Mouse (Mus musculus): ENCODE measurements around the gene Serinc5. TPM values are rescaled to one million over a fixed set of nuclear protein-coding genes. Genes with fewer than 3 reads are reported as not detected.

Gene Serinc5
- polyA plus RNA-seq, 1 experiment from 2014 or later = 9.9 TPM

DNA sequence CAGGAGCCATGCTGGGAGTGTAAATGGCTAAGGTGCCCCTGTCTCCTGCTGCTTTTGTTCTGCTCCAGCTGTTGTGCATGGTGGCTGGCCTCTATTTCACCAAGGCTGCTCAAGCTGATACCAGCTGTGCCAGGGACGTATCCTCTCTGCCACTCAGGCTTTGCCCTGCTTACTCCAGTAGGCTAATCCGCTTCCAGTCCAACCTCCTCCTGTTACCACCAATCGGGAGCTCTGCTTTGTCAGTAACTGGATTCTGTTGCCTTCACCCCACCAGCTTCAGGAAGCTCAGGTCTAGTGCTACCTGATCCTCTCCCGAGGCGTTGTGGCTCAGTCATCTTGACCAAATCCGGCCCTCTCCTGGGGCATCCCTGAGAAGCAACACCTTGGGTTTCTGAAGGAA, 33.9 kb downstream of the Serinc5 start:
- Histone ChIP-seq H3K4me2 (no peak overlapping the region), H3K9me3 (replicated peaks; ENCODE audit: control insufficient read depth, low read length) (no peaks in the 10 kb centered on the region), H3K27ac (ENCODE audit: low read depth, low read length) (no peak overlapping the region), H3K9ac (ENCODE audit: low read depth, low read length) (no peak overlapping the region), H3K27me3 (ENCODE audit: control insufficient read depth, insufficient read depth, low read length) (no peaks in the 10 kb centered on the region), H3K4me1 (ENCODE audit: control insufficient read depth, insufficient read depth, low read length) (no peaks in the 10 kb centered on the region), H3K4me3 (ENCODE audit: low read depth, low read length) (no peak overlapping the region), H3K36me3 (ENCODE audit: control insufficient read depth, insufficient read depth, low read length) (no peaks in the 10 kb centered on the region)
- no peak for ATAC-seq (replicated peaks; ENCODE audit: insufficient number of reproducible peaks, low FRiP score, low TSS enrichment)
- WGBS (ENCODE audit: insufficient replicate concordance) = 62% methylated on average over 6 of the region's 6 CpGs

DNA sequence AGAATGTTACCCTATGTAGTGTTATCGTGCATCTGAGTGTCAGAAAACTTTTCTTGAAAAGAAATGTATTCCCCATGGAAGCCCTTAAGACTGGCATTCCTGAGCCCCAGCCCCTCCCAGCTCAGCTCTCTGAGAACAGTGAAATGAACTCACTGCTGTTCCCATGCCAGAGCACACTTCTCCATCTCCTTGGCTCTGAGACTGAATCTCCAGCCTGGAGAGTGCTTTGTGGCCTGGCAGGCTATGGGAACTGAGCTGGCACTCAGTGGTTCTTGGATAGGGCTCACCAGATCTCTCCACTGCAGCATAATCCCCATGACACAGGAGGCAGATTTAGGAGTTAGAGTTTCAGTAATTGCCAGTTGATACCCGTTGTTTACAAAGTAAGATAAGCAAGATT, 36.8 kb downstream of the Serinc5 start:
- Histone ChIP-seq H3K9me3 (replicated peaks; ENCODE audit: control insufficient read depth, low read length) (no peaks in the 10 kb centered on the region), H3K4me1 (ENCODE audit: control insufficient read depth, insufficient read depth, low read length) (peaks cover 4% of the 10 kb centered on the region; the same call in 1 of the 2 replicates), H3K4me2 (no peak overlapping the region), H3K27ac (ENCODE audit: low read depth, low read length) (no peak overlapping the region), H3K27me3 (ENCODE audit: control insufficient read depth, insufficient read depth, low read length) (no peaks in the 10 kb centered on the region), H3K4me3 (ENCODE audit: low read depth, low read length) (no peak overlapping the region), H3K9ac (ENCODE audit: low read depth, low read length) (no peak overlapping the region), H3K36me3 (ENCODE audit: control insufficient read depth, insufficient read depth, low read length) (no peaks in the 10 kb centered on the region)
- 59% methylated on average over 2 of the region's 2 CpGs for WGBS (ENCODE audit: insufficient replicate concordance)
- no peak for ATAC-seq (replicated peaks; ENCODE audit: insufficient number of reproducible peaks, low FRiP score, low TSS enrichment)

DNA sequence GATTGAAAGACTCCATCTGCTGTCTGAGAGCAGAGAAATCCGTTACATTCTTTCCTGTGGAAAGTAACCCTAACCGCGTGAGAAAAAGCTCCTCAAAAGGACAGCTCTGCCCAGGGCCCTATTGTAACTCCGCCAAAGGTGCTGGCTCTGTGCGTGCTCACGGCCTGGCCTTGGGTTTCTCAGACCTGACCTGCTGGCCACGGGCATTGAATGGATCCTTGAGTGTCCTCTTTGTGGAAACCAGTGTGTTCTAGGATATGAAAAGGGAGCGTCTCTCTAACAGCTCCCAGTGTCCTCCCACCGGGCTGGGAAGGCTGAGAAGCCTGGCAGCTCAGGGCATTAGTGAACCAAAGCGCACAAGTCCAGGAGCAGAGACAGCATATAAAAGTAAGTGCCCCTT, 38.2 kb downstream of the Serinc5 start:
- Histone ChIP-seq H3K4me2 (no peak overlapping the region), H3K27me3 (ENCODE audit: control insufficient read depth, insufficient read depth, low read length) (no peaks in the 10 kb centered on the region), H3K4me1 (ENCODE audit: control insufficient read depth, insufficient read depth, low read length) (peaks cover 7% of the 10 kb centered on the region; the same call in 1 of the 2 replicates), H3K4me3 (ENCODE audit: low read depth, low read length) (no peak overlapping the region), H3K36me3 (ENCODE audit: control insufficient read depth, insufficient read depth, low read length) (no peaks in the 10 kb centered on the region), H3K9ac (ENCODE audit: low read depth, low read length) (no peak overlapping the region), H3K27ac (ENCODE audit: low read depth, low read length) (no peak overlapping the region), H3K9me3 (replicated peaks; ENCODE audit: control insufficient read depth, low read length) (no peaks in the 10 kb centered on the region)
- WGBS (ENCODE audit: insufficient replicate concordance) = 78% methylated on average over 10 of the region's 10 CpGs
- ATAC-seq (replicated peaks; ENCODE audit: insufficient number of reproducible peaks, low FRiP score, low TSS enrichment) = no peak

DNA sequence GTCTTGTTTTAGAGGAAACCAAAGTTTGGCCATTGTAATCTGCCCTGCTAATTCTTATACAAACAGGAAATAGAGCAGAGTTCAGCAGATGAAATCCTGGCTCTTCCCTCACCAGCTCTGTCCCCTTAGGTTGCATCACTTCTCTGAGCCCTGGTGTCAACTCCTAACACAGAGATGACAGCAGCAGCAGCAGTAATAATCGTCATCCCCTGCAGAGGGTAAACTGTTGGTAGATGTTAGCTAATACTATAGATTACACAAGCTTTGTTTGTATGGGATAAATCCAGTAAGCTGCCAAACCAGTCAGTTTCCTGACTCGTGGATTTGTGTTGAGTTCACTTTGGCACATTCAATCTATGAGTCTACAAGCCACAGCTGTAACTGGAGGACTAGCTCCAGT, 40.1 kb downstream of the Serinc5 start:
- WGBS (ENCODE audit: insufficient replicate concordance) = 41% methylated on average over 2 of the region's 2 CpGs
- Histone ChIP-seq H3K27me3 (ENCODE audit: control insufficient read depth, insufficient read depth, low read length) (no peaks in the 10 kb centered on the region), H3K36me3 (ENCODE audit: control insufficient read depth, insufficient read depth, low read length) (no peaks in the 10 kb centered on the region), H3K27ac (ENCODE audit: low read depth, low read length) (no peak overlapping the region), H3K4me3 (ENCODE audit: low read depth, low read length) (no peak overlapping the region), H3K9me3 (replicated peaks; ENCODE audit: control insufficient read depth, low read length) (no peaks in the 10 kb centered on the region), H3K9ac (ENCODE audit: low read depth, low read length) (no peak overlapping the region), H3K4me1 (ENCODE audit: control insufficient read depth, insufficient read depth, low read length) (peaks cover 8% of the 10 kb centered on the region; the same call in 1 of the 2 replicates), H3K4me2 (no peak overlapping the region)
- ATAC-seq (replicated peaks; ENCODE audit: insufficient number of reproducible peaks, low FRiP score, low TSS enrichment) = no peak

GRCm38 (mm10) chr13:92652498-92652897, 41.6 kb downstream of the Serinc5 start:
- no peak for ATAC-seq (replicated peaks; ENCODE audit: insufficient number of reproducible peaks, low FRiP score, low TSS enrichment)
- Histone ChIP-seq H3K4me3 (ENCODE audit: low read depth, low read length) (no peak overlapping the region), H3K9ac (ENCODE audit: low read depth, low read length) (no peak overlapping the region), H3K4me1 (ENCODE audit: control insufficient read depth, insufficient read depth, low read length) (peaks cover 14% of the 10 kb centered on the region; the same call in 1 of the 2 replicates), H3K36me3 (ENCODE audit: control insufficient read depth, insufficient read depth, low read length) (no peaks in the 10 kb centered on the region), H3K27me3 (ENCODE audit: control insufficient read depth, insufficient read depth, low read length) (no peaks in the 10 kb centered on the region), H3K9me3 (replicated peaks; ENCODE audit: control insufficient read depth, low read length) (no peaks in the 10 kb centered on the region), H3K27ac (ENCODE audit: low read depth, low read length) (peak overlapping the region; percentile 55; the same call in 1 of the 2 replicates), H3K4me2 (no peak overlapping the region)
- 77% methylated on average over 2 of the region's 2 CpGs for WGBS (ENCODE audit: insufficient replicate concordance)

- Histone ChIP-seq H3K4me1 (ENCODE audit: control insufficient read depth, insufficient read depth, low read length) (peaks cover 14% of the 10 kb centered on the region; the same call in 1 of the 2 replicates), H3K4me2 (peak overlapping the region; percentile 4; the same call in 1 of the 2 replicates), H3K36me3 (ENCODE audit: control insufficient read depth, insufficient read depth, low read length) (no peaks in the 10 kb centered on the region), H3K4me3 (ENCODE audit: low read depth, low read length) (no peak overlapping the region), H3K9ac (ENCODE audit: low read depth, low read length) (no peak overlapping the region), H3K27me3 (ENCODE audit: control insufficient read depth, insufficient read depth, low read length) (no peaks in the 10 kb centered on the region), H3K9me3 (replicated peaks; ENCODE audit: control insufficient read depth, low read length) (no peaks in the 10 kb centered on the region), H3K27ac (ENCODE audit: low read depth, low read length) (peak overlapping the region; percentile 55)
- WGBS (ENCODE audit: insufficient replicate concordance) = 15% methylated on average over 5 of the region's 5 CpGs
- no peak for ATAC-seq (replicated peaks; ENCODE audit: insufficient number of reproducible peaks, low FRiP score, low TSS enrichment)
Observed at GRCm38 (mm10) chr13:92653283-92653682, 42.4 kb downstream of the Serinc5 start.

GRCm38 (mm10) chr13:92656815-92657513, 46.1 kb downstream of the Serinc5 start:
- H3K27me3 ChIP-seq (ENCODE audit: control insufficient read depth, insufficient read depth, low read length) = no peaks in the 10 kb centered on the region
- 0 out of 2 replicates have a peak, but pooled peaks cover 2% of the 10 kb centered on the region for H3K36me3 ChIP-seq (ENCODE audit: control insufficient read depth, insufficient read depth, low read length)
- peaks cover 14% of the 10 kb centered on the region; the same call in 1 of the 2 replicates for H3K4me1 ChIP-seq (ENCODE audit: control insufficient read depth, insufficient read depth, low read length)
- H3K4me3 ChIP-seq (ENCODE audit: low read depth, low read length) = no peak overlapping the region
- no peak overlapping the region for H3K27ac ChIP-seq (ENCODE audit: low read depth, low read length)
- H3K9ac ChIP-seq (ENCODE audit: low read depth, low read length) = no peak overlapping the region
- no peaks in the 10 kb centered on the region for H3K9me3 ChIP-seq (replicated peaks; ENCODE audit: control insufficient read depth, low read length)
- ATAC-seq (replicated peaks; ENCODE audit: insufficient number of reproducible peaks, low FRiP score, low TSS enrichment) = no peak
- no peak overlapping the region for H3K4me2 ChIP-seq
- WGBS (ENCODE audit: insufficient replicate concordance) = 60% methylated on average over 4 of the region's 4 CpGs

GRCm38 (mm10) chr13:92659611-92660010, 48.7 kb downstream of the Serinc5 start:
- 85% methylated on average over 3 of the region's 3 CpGs for WGBS (ENCODE audit: insufficient replicate concordance)
- H3K9me3 ChIP-seq (replicated peaks; ENCODE audit: control insufficient read depth, low read length) = no peaks in the 10 kb centered on the region

More at GRCm38 (mm10) chr13:92659611-92660010, 48.7 kb downstream of the Serinc5 start:
- H3K4me3 ChIP-seq (ENCODE audit: low read depth, low read length) = no peak overlapping the region
- H3K36me3 ChIP-seq (ENCODE audit: control insufficient read depth, insufficient read depth, low read length) = 0 out of 2 replicates have a peak, but pooled peaks cover 2% of the 10 kb centered on the region
- peaks cover 8% of the 10 kb centered on the region; the same call in 1 of the 2 replicates for H3K4me1 ChIP-seq (ENCODE audit: control insufficient read depth, insufficient read depth, low read length)
- H3K27me3 ChIP-seq (ENCODE audit: control insufficient read depth, insufficient read depth, low read length) = no peaks in the 10 kb centered on the region
- no peak overlapping the region for H3K27ac ChIP-seq (ENCODE audit: low read depth, low read length)
- ATAC-seq (replicated peaks; ENCODE audit: insufficient number of reproducible peaks, low FRiP score, low TSS enrichment) = no peak
- no peak overlapping the region for H3K9ac ChIP-seq (ENCODE audit: low read depth, low read length)
- no peak overlapping the region for H3K4me2 ChIP-seq
